Mouse (Mus musculus) hindbrain, embryonic 10.5 days (tissue): ENCODE data around the gene 6430571L13Rik. TPM values are rescaled to one million over a fixed set of nuclear protein-coding genes. Genes with fewer than 3 reads are reported as not detected.

Source experiments
- DNase-seq: peaks from one replicate; pipeline ENCODE4 v3.0.0-alpha.2; 2017; ENCODE audit warnings: low spot score
- H3K27ac ChIP-seq: fragments of 300-500 bp; sonication (generic); 2 replicates; pipeline ENCODE4 v1.5.1; 2016; ENCODE audit warnings: mild to moderate bottlenecking, moderate library complexity
- H3K27me3 ChIP-seq: fragments of 300-500 bp; sonication (generic); 2 replicates; pipeline ENCODE4 v1.6.1; 2016; ENCODE audit warnings: mild to moderate bottlenecking; ENCODE audit not compliant: poor library complexity, insufficient read depth, severe bottlenecking
- H3K36me3 ChIP-seq: fragments of 300-500 bp; sonication (generic); 2 replicates; pipeline ENCODE4 v1.6.1; 2016; ENCODE audit warnings: mild to moderate bottlenecking, moderate library complexity
- H3K4me1 ChIP-seq: fragments of 300-500 bp; sonication (generic); replicated peaks from 2 replicates; pipeline ENCODE4 v1.6.1; 2016; ENCODE audit warnings: mild to moderate bottlenecking
- H3K4me3 ChIP-seq: fragments of 300-500 bp; sonication (generic); 2 replicates; pipeline ENCODE4 v1.5.1; 2016; ENCODE audit warnings: mild to moderate bottlenecking, moderate library complexity
- H3K9me3 ChIP-seq: fragments of 300-500 bp; sonication (generic); 2 replicates; pipeline ENCODE4 v1.6.1; 2016; ENCODE audit warnings: mild to moderate bottlenecking, moderate library complexity
- WGBS: fragments of 180-500 bp; shearing (Covaris S2); methylation state at CpG from one replicate; pipeline ENCODE4 v1.1.7; 2016; 5-methylcytosine and 5-hydroxymethylcytosine counted together
- polyA plus RNA-seq: library from polyadenylated mRNA; unstranded; fragments of >200 nt; fragmentation: Nextera tagmentation; extraction: Ambion mirVana; gene quantifications from 2 replicates; pipeline ENCODE4 v1.2.1, GENCODE M21; 2016

6430571L13Rik gene
- polyA plus RNA-seq, 1 experiment from 2014 or later = 2.6 TPM

- Histone ChIP-seq H3K4me3 (no peak overlapping the region), H3K27ac (no peak overlapping the region), H3K36me3 (peaks cover 29% of the 10 kb centered on the region), H3K4me1 (peaks cover 24% of the 10 kb centered on the region), H3K9me3 (no peaks in the 10 kb centered on the region), H3K27me3 (no peaks in the 10 kb centered on the region)
- WGBS = 89% methylated on average over 6 of the region's 6 CpGs
- no peak for DNase-seq
Observed at GRCm38 (mm10) chr9:107334356-107334755, 6.0 kb upstream of the 6430571L13Rik start.

GRCm38 (mm10) chr9:107335046-107335445 is 5.4 kb upstream of the 6430571L13Rik start:
- H3K9me3 ChIP-seq = no peaks in the 10 kb centered on the region
- 94% methylated on average over 5 of the region's 5 CpGs for WGBS
- DNase-seq = no peak
- H3K36me3 ChIP-seq = peaks cover 29% of the 10 kb centered on the region
- H3K27ac ChIP-seq = no peak overlapping the region
- no peak overlapping the region for H3K4me3 ChIP-seq
- peaks cover 29% of the 10 kb centered on the region for H3K4me1 ChIP-seq
- H3K27me3 ChIP-seq = no peaks in the 10 kb centered on the region

GRCm38 (mm10) chr9:107335909-107336308 is 4.5 kb upstream of the 6430571L13Rik start:
- no peak overlapping the region for H3K4me3 ChIP-seq
- H3K4me1 ChIP-seq = peaks cover 36% of the 10 kb centered on the region
- H3K27me3 ChIP-seq = peaks cover 2% of the 10 kb centered on the region; the same call in 1 of the 2 replicates
- H3K36me3 ChIP-seq = peaks cover 23% of the 10 kb centered on the region
- WGBS = 18% methylated on average over 5 of the region's 5 CpGs
- no peak overlapping the region for H3K27ac ChIP-seq
- no peaks in the 10 kb centered on the region for H3K9me3 ChIP-seq
- DNase-seq = peak; percentile 65

- WGBS = 89% methylated on average over 6 of the region's 6 CpGs
- DNase-seq = no peak
- H3K4me1 ChIP-seq = peaks cover 41% of the 10 kb centered on the region
- H3K4me3 ChIP-seq = no peak overlapping the region
- H3K27me3 ChIP-seq = peaks cover 7% of the 10 kb centered on the region
- no peak overlapping the region for H3K27ac ChIP-seq
- H3K36me3 ChIP-seq = peaks cover 19% of the 10 kb centered on the region
- no peaks in the 10 kb centered on the region for H3K9me3 ChIP-seq
Observed at GRCm38 (mm10) chr9:107336386-107336785, 4.0 kb upstream of the 6430571L13Rik start.

- Histone ChIP-seq H3K27me3 (peaks cover 26% of the 10 kb centered on the region), H3K9me3 (no peaks in the 10 kb centered on the region), H3K27ac (peak within 1 kb of the TSS; percentile 90), H3K4me1 (peaks cover 42% of the 10 kb centered on the region), H3K36me3 (no peaks in the 10 kb centered on the region; the same call in 1 of the 2 replicates), H3K4me3 (peak within 1 kb of the TSS; percentile 69)
- WGBS = 5% methylated on average over 30 of the region's 30 CpGs
- peak; percentile 83 for DNase-seq
Observed at GRCm38 (mm10) chr9:107338172-107338883, 2.1 kb upstream of the 6430571L13Rik start, which contains the start of gene Hemk1. Gene Hemk1 (minus strand): TSS chr9:107338350.

GRCm38 (mm10) chr9:107340911-107341645 is 676 bp downstream of the 6430571L13Rik start:
- WGBS = 58% methylated on average over 12 of the region's 12 CpGs
- no peak for DNase-seq
- Histone ChIP-seq H3K27me3 (peaks cover 32% of the 10 kb centered on the region), H3K36me3 (no peaks in the 10 kb centered on the region), H3K9me3 (no peaks in the 10 kb centered on the region), H3K4me1 (peaks cover 40% of the 10 kb centered on the region), H3K4me3 (peak overlapping the region; percentile 68), H3K27ac (peak overlapping the region; percentile 83)

GRCm38 (mm10) chr9:107342201-107342709 is 1.9 kb downstream of the 6430571L13Rik start:
- no peak for DNase-seq
- H3K27ac ChIP-seq = no peak overlapping the region
- 90% methylated on average over 11 of the region's 11 CpGs for WGBS
- no peaks in the 10 kb centered on the region for H3K36me3 ChIP-seq
- H3K4me1 ChIP-seq = peaks cover 37% of the 10 kb centered on the region
- no peak overlapping the region for H3K4me3 ChIP-seq
- no peaks in the 10 kb centered on the region for H3K9me3 ChIP-seq
- H3K27me3 ChIP-seq = peaks cover 32% of the 10 kb centered on the region

- no peak for DNase-seq
- Histone ChIP-seq H3K27me3 (peaks cover 32% of the 10 kb centered on the region), H3K36me3 (no peaks in the 10 kb centered on the region), H3K4me3 (no peak overlapping the region), H3K4me1 (peaks cover 32% of the 10 kb centered on the region), H3K9me3 (no peaks in the 10 kb centered on the region), H3K27ac (no peak overlapping the region)
- 74% methylated on average over 8 of the region's 8 CpGs for WGBS
Observed at GRCm38 (mm10) chr9:107343146-107343943, 2.9 kb downstream of the 6430571L13Rik start.

- Histone ChIP-seq H3K27me3 (peaks cover 32% of the 10 kb centered on the region), H3K27ac (no peak overlapping the region), H3K4me1 (peaks cover 25% of the 10 kb centered on the region), H3K36me3 (no peaks in the 10 kb centered on the region), H3K4me3 (no peak overlapping the region), H3K9me3 (no peaks in the 10 kb centered on the region)
- no peak for DNase-seq
- WGBS = 70% methylated on average over 6 of the region's 6 CpGs
Observed at GRCm38 (mm10) chr9:107344027-107344426, 3.6 kb downstream of the 6430571L13Rik start.

- WGBS = 91% methylated on average over 8 of the region's 8 CpGs
- H3K4me1 ChIP-seq = peaks cover 21% of the 10 kb centered on the region
- H3K27me3 ChIP-seq = peaks cover 29% of the 10 kb centered on the region
- no peaks in the 10 kb centered on the region for H3K9me3 ChIP-seq
- DNase-seq = no peak
- H3K27ac ChIP-seq = no peak overlapping the region
- H3K4me3 ChIP-seq = no peak overlapping the region
- H3K36me3 ChIP-seq = no peaks in the 10 kb centered on the region
Observed at GRCm38 (mm10) chr9:107346081-107346480, 5.7 kb downstream of the 6430571L13Rik start.

- Histone ChIP-seq H3K27me3 (peaks cover 13% of the 10 kb centered on the region), H3K4me1 (peaks cover 26% of the 10 kb centered on the region), H3K36me3 (no peaks in the 10 kb centered on the region), H3K4me3 (no peak overlapping the region), H3K9me3 (no peaks in the 10 kb centered on the region), H3K27ac (no peak overlapping the region)
- 75% methylated on average over 9 of the region's 9 CpGs for WGBS
- no peak for DNase-seq
Observed at GRCm38 (mm10) chr9:107347586-107348183, 7.3 kb downstream of the 6430571L13Rik start.

GRCm38 (mm10) chr9:107349321-107349720 is 8.9 kb downstream of the 6430571L13Rik start:
- 0 out of 2 replicates have a peak, but pooled peaks cover under 1% of the 10 kb centered on the region for H3K27me3 ChIP-seq
- no peak for DNase-seq
- no peak overlapping the region for H3K27ac ChIP-seq
- no peaks in the 10 kb centered on the region for H3K36me3 ChIP-seq
- peaks cover 26% of the 10 kb centered on the region for H3K4me1 ChIP-seq
- no peaks in the 10 kb centered on the region for H3K9me3 ChIP-seq
- H3K4me3 ChIP-seq = no peak overlapping the region
- WGBS = 62% methylated on average over 7 of the region's 7 CpGs
